Mouse (Mus musculus): ENCODE results near the gene Pigyl. TPM values are rescaled to one million over a fixed set of nuclear protein-coding genes. Genes with fewer than 3 reads are reported as not detected.

The Pigyl gene
- polyA plus RNA-seq, 1 experiment from 2014 or later = 34.6 TPM

Small RNA genes lying within 50 kb of the gene (microRNA-seq; reads per million reads assigned to microRNA genes)
- gene Mir7084 = not detected

Other genes with a start within 250 kb of the Pigyl start
- gene Rab3d, start 238.7 kb upstream of the Pigyl start, polyA plus RNA-seq (2015; fragmentation: Nextera tagmentation; extraction: Ambion mirVana) = 12.9 and 13.9 TPM in 2 replicates
- gene Ccdc159, start 229.4 kb upstream of the Pigyl start, polyA plus RNA-seq (2015; fragmentation: Nextera tagmentation; extraction: Ambion mirVana) = 1.3 and 1.6 TPM in 2 replicates
- gene Tmem205, start 229.3 kb upstream of the Pigyl start, polyA plus RNA-seq (2015; fragmentation: Nextera tagmentation; extraction: Ambion mirVana) = 172 and 194 TPM in 2 replicates
- gene Plppr2, start 219.8 kb upstream of the Pigyl start, polyA plus RNA-seq (2015; fragmentation: Nextera tagmentation; extraction: Ambion mirVana) = 0.96 and 1.4 TPM in 2 replicates
- 2.1 and 2.3 TPM in 2 replicates for gene Swsap1, start 201.1 kb upstream of the Pigyl start, polyA plus RNA-seq (2015; fragmentation: Nextera tagmentation; extraction: Ambion mirVana)
- 115 and 116 TPM in 2 replicates for gene Epor, start 193.3 kb upstream of the Pigyl start, polyA plus RNA-seq (2015; fragmentation: Nextera tagmentation; extraction: Ambion mirVana)
- gene Rgl3, start 167.4 kb upstream of the Pigyl start, polyA plus RNA-seq (2015; fragmentation: Nextera tagmentation; extraction: Ambion mirVana) = 0.14 and 0.32 TPM in 2 replicates
- 0.05 TPM in 1 of 2 replicates, not detected in the other for gene Ccdc151, start 154.2 kb upstream of the Pigyl start, polyA plus RNA-seq (2015; fragmentation: Nextera tagmentation; extraction: Ambion mirVana)
- 51.2 and 52.5 TPM in 2 replicates for gene Prkcsh, start 154.0 kb upstream of the Pigyl start, polyA plus RNA-seq (2015; fragmentation: Nextera tagmentation; extraction: Ambion mirVana)
- gene Elavl3, start 104.8 kb upstream of the Pigyl start, polyA plus RNA-seq (2015; fragmentation: Nextera tagmentation; extraction: Ambion mirVana) = 0.04 TPM in 1 of 2 replicates, not detected in the other
- not detected in 2 replicates for gene Gm49318, start 85.6 kb upstream of the Pigyl start, polyA plus RNA-seq (2015; fragmentation: Nextera tagmentation; extraction: Ambion mirVana)
- 5.7 and 6.2 TPM in 2 replicates for gene Zfp653, start 85.5 kb upstream of the Pigyl start, polyA plus RNA-seq (2015; fragmentation: Nextera tagmentation; extraction: Ambion mirVana)
- 21.1 and 22.2 TPM in 2 replicates for gene Ecsit, start 71.4 kb upstream of the Pigyl start, polyA plus RNA-seq (2015; fragmentation: Nextera tagmentation; extraction: Ambion mirVana)
- gene Cnn1, start 57.6 kb upstream of the Pigyl start, polyA plus RNA-seq (2015; fragmentation: Nextera tagmentation; extraction: Ambion mirVana) = 0.22 and 1.8 TPM in 2 replicates
- 77.8 and 78.7 TPM in 2 replicates for gene Elof1, start 39.7 kb upstream of the Pigyl start, polyA plus RNA-seq (2015; fragmentation: Nextera tagmentation; extraction: Ambion mirVana)
- 228 and 240 TPM in 2 replicates for gene Acp5, start 21.1 kb upstream of the Pigyl start, polyA plus RNA-seq (2015; fragmentation: Nextera tagmentation; extraction: Ambion mirVana)
- 0.09 TPM in 1 of 2 replicates, not detected in the other for gene Zfp872, start 31.2 kb downstream of the Pigyl start, polyA plus RNA-seq (2015; fragmentation: Nextera tagmentation; extraction: Ambion mirVana)
- gene Zfp809, start 68.9 kb downstream of the Pigyl start, polyA plus RNA-seq (2015; fragmentation: Nextera tagmentation; extraction: Ambion mirVana) = 6.7 and 7.4 TPM in 2 replicates
- gene Zfp599, start 103.0 kb downstream of the Pigyl start, polyA plus RNA-seq (2015; fragmentation: Nextera tagmentation; extraction: Ambion mirVana) = 1.0 and 1.3 TPM in 2 replicates
- 2.7 and 2.8 TPM in 2 replicates for gene Zfp810, start 150.8 kb downstream of the Pigyl start, polyA plus RNA-seq (2015; fragmentation: Nextera tagmentation; extraction: Ambion mirVana)
- gene Anln, start 232.3 kb downstream of the Pigyl start, polyA plus RNA-seq (2015; fragmentation: Nextera tagmentation; extraction: Ambion mirVana) = 29.7 and 29.9 TPM in 2 replicates